Mouse (Mus musculus): Measurements from ENCODE around the gene Stra6. TPM values are rescaled to one million over a fixed set of nuclear protein-coding genes. Genes with fewer than 3 reads are reported as not detected.

Stra6 gene
- polyA plus RNA-seq (2012; rRNA removed) = 0.65 and 0.68 TPM in 2 replicates

DNA sequence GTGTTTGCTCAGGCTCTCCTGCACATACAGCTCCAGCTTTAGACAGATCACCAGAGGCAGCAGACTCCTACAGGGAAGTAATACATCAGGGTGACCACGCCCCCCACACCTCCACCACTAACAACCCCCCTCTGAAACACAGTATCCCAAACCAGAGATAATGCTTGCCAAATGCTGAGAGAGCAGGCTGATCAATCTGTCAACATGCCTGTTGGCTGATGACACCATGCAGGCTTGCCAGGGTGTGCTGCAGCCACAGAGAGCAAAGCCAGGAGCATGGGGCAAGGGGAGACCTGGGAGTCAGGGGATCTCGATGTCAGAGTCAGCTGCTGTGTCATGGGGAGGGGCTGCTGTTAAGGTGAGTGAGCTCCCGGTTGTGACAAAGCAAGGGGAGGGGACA lies at the start of gene Stra6:
TSS of gene Stra6 (plus strand) at position 258 of the 400 bp plus-strand sequence.
- 8% methylated on average over 3 of the region's 3 CpGs for WGBS
- no peak for TF ChIP-seq POLR2A (IDR thresholded peaks at IDR 0.05; ENCODE audit: borderline replicate concordance, extremely low read depth, low read depth, low read length)
- TF ChIP-seq CTCF (IDR thresholded peaks at IDR 0.05; ENCODE audit: insufficient read depth, low read length) = no peak
- no peaks in the 10 kb centered on the region for H3K4me1 ChIP-seq (ENCODE audit: control insufficient read depth, insufficient read depth, low read length)
- no peak within 1 kb of the TSS for H3K4me3 ChIP-seq (replicated peaks; ENCODE audit: extremely low read depth, low read depth, low read length)
- DNase-seq = no peak

DNA sequence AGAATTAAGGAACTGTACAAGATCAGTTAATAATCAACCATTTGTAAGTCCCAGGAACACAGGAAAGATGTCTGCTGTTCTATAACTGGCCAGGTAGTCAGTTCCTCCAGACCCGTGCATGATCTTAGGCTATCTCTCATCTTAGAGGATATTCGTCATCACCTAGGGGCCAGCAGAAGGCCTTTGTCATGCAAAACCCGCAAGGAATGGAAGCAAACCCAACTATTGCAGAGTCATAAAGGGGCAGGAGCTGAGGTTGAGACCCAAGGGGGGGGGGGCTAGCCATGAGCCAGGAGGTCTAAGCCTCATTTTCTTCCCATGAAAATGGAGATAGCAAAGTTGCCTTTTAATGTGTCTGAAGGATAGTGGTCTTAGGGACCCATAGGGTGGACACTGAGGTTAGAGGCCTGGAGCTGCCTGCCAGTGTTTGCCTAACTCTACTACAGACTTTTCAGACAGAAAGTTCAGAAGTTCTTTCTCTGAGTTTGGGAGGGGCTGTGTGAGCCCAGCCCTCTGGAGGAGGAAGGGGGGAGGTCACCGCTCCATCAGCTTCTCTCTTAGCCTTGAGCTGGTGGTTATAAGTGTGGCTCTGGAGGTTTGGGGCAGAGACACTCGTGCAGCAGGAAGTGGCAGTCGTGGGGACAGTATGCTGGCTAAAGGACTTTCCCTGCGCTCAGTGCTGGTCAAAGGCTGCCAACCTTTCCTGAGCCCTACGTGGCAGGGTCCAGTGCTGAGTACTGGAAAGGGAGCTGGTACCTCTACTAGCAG lies 49.0 kb upstream of the Stra6 start:
- 46% methylated on average over 8 of the region's 8 CpGs for WGBS
- no peaks in the 10 kb centered on the region for H3K4me1 ChIP-seq (ENCODE audit: control insufficient read depth, insufficient read depth, low read length)
- H3K4me3 ChIP-seq (replicated peaks; ENCODE audit: extremely low read depth, low read depth, low read length) = no peak overlapping the region
- TF ChIP-seq POLR2A (IDR thresholded peaks at IDR 0.05; ENCODE audit: borderline replicate concordance, extremely low read depth, low read depth, low read length) (no peak), CTCF (IDR thresholded peaks at IDR 0.05; ENCODE audit: insufficient read depth, low read length) (no peak)
- no peak for DNase-seq

DNA sequence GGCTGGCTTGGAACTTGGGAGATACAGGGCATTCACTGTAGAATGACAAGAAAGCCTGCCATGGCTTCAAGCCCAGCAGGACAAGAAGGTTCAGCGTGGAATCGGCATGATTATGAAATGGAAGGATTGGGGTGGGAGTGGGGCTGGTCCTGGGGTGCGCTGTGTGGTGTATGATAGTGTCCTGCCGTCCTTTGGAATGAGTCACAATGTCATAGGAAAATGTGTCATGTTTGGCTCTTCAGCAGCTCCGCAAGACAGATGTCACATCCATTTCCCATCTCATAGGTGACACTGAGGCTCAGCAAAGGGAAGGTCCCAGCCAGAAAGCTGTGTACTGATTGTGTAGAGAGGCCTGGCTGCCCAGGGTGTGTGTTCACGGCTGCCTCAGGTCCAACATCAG lies 47.7 kb upstream of the Stra6 start:
- DNase-seq = no peak
- Histone ChIP-seq H3K4me3 (replicated peaks; ENCODE audit: extremely low read depth, low read depth, low read length) (no peak overlapping the region), H3K4me1 (ENCODE audit: control insufficient read depth, insufficient read depth, low read length) (no peaks in the 10 kb centered on the region)
- TF ChIP-seq CTCF (IDR thresholded peaks at IDR 0.05; ENCODE audit: insufficient read depth, low read length) (no peak), POLR2A (IDR thresholded peaks at IDR 0.05; ENCODE audit: borderline replicate concordance, extremely low read depth, low read depth, low read length) (no peak)
- 82% methylated on average over 6 of the region's 6 CpGs for WGBS

DNA sequence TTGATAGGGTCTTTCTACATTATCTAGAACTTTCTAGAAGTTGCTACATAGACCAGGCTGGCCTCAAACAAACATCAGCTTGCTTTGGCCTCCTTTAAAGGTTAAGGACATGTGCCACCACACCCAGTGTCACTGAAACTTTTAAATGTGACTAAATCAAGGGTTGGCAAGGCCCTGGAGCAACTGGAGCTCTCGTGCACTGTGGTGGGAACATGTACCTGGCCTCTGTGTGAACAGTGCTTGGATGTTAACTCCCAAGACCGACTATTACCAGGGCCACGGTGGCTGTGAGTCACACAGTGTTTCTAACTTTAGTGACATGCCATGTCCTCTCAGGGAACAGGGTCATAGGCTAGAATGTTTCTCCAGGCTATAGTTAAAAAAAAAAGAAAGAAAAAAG lies 46.6 kb upstream of the Stra6 start:
- DNase-seq = no peak
- H3K4me3 ChIP-seq (replicated peaks; ENCODE audit: extremely low read depth, low read depth, low read length) = no peak overlapping the region
- 63% methylated on average over 3 of the region's 3 CpGs for WGBS
- no peaks in the 10 kb centered on the region for H3K4me1 ChIP-seq (ENCODE audit: control insufficient read depth, insufficient read depth, low read length)
- TF ChIP-seq CTCF (IDR thresholded peaks at IDR 0.05; ENCODE audit: insufficient read depth, low read length) (no peak), POLR2A (IDR thresholded peaks at IDR 0.05; ENCODE audit: borderline replicate concordance, extremely low read depth, low read depth, low read length) (no peak)

DNA sequence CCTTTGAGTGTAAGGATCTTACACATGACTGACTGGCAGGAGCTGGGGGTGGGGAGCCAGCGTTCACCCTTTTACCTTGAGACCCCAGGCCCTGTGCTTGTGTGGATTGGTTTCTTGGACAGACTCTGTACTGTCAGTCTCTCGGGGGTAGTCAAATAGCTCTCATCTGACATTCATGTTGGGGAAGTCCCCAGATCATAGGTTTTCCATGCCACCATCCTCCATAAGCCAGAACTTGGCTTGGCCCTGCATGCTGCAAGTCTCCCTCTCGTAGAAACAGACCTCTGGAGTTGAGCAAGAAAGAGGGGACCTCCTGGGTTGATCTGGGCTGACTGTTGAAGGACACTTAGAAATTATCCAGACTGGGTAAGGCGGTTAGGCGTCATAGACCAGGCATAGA lies 45.2 kb upstream of the Stra6 start:
- 73% methylated on average over 5 of the region's 5 CpGs for WGBS
- no peak for DNase-seq
- TF ChIP-seq CTCF (IDR thresholded peaks at IDR 0.05; ENCODE audit: insufficient read depth, low read length) = no peak
- TF ChIP-seq POLR2A (IDR thresholded peaks at IDR 0.05; ENCODE audit: borderline replicate concordance, extremely low read depth, low read depth, low read length) = no peak
- H3K4me3 ChIP-seq (replicated peaks; ENCODE audit: extremely low read depth, low read depth, low read length) = no peak overlapping the region
- no peaks in the 10 kb centered on the region for H3K4me1 ChIP-seq (ENCODE audit: control insufficient read depth, insufficient read depth, low read length)

DNA sequence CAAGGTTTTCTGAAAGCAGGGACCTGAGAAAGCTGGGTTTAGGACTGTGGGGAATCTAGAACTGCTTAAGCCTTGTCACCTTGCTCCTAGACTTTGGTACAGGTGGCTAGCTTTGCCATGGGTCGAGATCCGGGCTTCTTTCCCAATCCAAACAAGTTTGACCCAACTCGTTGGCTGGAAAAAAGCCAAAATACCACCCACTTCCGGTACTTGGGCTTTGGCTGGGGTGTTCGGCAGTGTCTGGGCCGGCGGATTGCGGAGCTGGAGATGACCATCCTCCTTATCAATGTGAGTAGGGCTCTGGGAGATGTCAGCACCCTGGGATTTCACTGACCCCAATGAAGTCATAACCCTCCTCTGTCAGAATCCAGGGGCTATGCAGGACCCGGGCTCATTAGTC lies 37.6 kb upstream of the Stra6 start:
- 52% methylated on average over 9 of the region's 9 CpGs for WGBS

DNA sequence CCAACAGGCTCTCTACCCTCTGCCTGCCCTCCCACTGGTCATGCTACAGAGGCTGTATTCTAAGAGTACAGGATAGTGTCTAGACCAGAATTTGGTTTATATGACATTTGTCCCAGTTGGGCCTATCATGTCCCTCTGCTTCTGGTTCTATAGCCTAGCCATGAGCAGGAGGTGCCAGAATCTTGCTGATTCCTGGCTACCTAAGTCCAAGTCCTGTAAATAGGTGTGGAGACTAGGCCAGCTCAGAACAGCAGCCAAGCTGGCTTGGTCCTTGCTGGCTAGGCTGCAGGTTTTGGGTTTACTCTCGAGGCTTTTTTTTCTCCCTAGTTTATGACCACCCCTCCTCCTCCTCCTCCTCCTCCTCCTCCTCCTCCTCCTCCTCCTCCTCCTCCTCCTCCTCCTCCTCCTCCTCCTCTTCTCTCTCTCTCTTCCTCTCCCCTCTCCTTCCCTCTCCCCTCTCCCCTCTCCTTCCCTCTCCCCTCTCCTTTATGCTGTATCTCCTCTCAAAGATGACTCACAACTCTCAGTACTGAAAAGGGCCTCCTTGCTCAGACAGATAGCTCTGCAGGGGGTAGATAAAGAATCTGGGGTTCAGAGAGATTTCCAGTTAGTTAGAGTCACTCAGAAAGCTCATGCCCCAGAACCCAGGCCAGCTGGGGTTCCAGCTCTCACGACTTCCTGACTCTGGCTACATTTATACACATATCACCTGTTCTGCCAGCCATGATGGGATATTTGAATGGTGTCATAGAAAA lies 36.0 kb upstream of the Stra6 start:
- 26% methylated on average over 2 of the region's 2 CpGs for WGBS
- TF ChIP-seq CTCF (IDR thresholded peaks at IDR 0.05; ENCODE audit: insufficient read depth, low read length) (no peak), POLR2A (IDR thresholded peaks at IDR 0.05; ENCODE audit: borderline replicate concordance, extremely low read depth, low read depth, low read length) (no peak)
- Histone ChIP-seq H3K4me3 (replicated peaks; ENCODE audit: extremely low read depth, low read depth, low read length) (no peak overlapping the region), H3K4me1 (ENCODE audit: control insufficient read depth, insufficient read depth, low read length) (no peaks in the 10 kb centered on the region)
- no peak for DNase-seq

More for the DNA sequence above, 37.6 kb upstream of the Stra6 start:
- TF ChIP-seq CTCF (IDR thresholded peaks at IDR 0.05; ENCODE audit: insufficient read depth, low read length) (no peak), POLR2A (IDR thresholded peaks at IDR 0.05; ENCODE audit: borderline replicate concordance, extremely low read depth, low read depth, low read length) (no peak)
- Histone ChIP-seq H3K4me1 (ENCODE audit: control insufficient read depth, insufficient read depth, low read length) (no peaks in the 10 kb centered on the region), H3K4me3 (replicated peaks; ENCODE audit: extremely low read depth, low read depth, low read length) (no peak overlapping the region)
- DNase-seq = no peak

DNA sequence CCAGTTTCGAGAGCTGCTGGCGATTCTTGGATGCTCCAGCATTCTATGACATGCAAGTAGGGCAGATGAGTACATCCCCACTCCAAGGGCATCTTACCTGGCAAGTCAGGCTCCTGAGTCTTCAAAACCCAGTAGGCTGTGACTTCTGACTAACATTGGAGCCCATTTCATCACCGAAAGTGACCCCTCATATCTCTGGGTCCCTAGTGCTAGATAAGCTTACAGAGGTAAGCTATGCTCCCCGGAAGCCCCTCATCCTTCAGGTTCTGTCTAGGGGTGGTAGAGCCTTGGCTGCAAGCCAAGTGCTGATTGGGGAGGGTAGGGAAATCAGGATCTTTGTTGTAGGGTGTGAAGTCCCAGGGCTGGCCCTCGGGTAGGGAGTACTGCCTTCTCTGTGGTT lies 34.7 kb upstream of the Stra6 start:
- 59% methylated on average over 5 of the region's 5 CpGs for WGBS
- no peak for DNase-seq
- H3K4me1 ChIP-seq (ENCODE audit: control insufficient read depth, insufficient read depth, low read length) = no peaks in the 10 kb centered on the region
- TF ChIP-seq CTCF (IDR thresholded peaks at IDR 0.05; ENCODE audit: insufficient read depth, low read length) = no peak
- TF ChIP-seq POLR2A (IDR thresholded peaks at IDR 0.05; ENCODE audit: borderline replicate concordance, extremely low read depth, low read depth, low read length) = no peak
- H3K4me3 ChIP-seq (replicated peaks; ENCODE audit: extremely low read depth, low read depth, low read length) = no peak overlapping the region

DNA sequence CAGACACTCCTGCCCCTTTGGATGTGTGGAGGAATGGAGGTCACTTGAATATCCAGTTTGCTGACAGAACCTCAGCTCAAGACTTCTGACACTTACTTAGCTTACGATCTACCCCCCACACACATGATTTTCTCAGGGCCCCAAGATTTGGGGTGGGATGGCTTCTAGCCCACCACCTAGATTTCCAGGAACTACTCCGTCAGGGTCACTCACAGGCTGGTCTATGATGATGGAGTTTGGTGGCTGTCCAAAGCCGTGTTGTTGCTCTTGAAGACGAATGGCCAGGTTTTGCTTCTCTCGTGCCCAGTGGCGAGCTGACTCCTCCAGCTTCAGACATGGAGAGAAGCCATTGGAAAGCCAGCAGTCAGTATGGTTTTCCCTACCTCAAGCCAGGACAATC lies 34.0 kb upstream of the Stra6 start:
- TF ChIP-seq CTCF (IDR thresholded peaks at IDR 0.05; ENCODE audit: insufficient read depth, low read length) (no peak), POLR2A (IDR thresholded peaks at IDR 0.05; ENCODE audit: borderline replicate concordance, extremely low read depth, low read depth, low read length) (no peak)
- WGBS = 77% methylated on average over 6 of the region's 6 CpGs
- Histone ChIP-seq H3K4me3 (replicated peaks; ENCODE audit: extremely low read depth, low read depth, low read length) (no peak overlapping the region), H3K4me1 (ENCODE audit: control insufficient read depth, insufficient read depth, low read length) (no peaks in the 10 kb centered on the region)
- no peak for DNase-seq

DNA sequence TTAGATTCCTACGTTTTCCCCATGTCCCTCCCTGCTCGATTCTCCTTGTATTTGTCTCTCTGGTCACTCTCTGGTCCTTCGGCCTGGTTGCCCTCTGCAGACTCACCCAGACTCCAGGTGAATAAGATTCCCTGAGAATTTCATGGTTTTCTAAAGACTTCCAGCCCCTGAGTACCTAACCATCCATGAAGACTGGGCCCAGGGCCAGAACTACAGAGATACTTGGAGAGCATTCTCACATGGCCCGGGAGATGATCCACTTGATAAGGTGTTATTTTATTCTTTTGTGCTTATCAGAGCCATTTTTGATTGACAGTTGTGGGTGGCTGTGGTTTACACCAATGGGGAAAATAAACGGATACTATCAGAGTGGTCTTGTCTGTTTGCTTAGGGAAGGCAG lies 31.7 kb upstream of the Stra6 start:
- DNase-seq = no peak
- no peaks in the 10 kb centered on the region for H3K4me1 ChIP-seq (ENCODE audit: control insufficient read depth, insufficient read depth, low read length)
- H3K4me3 ChIP-seq (replicated peaks; ENCODE audit: extremely low read depth, low read depth, low read length) = no peak overlapping the region
- 55% methylated on average over 5 of the region's 5 CpGs for WGBS
- TF ChIP-seq CTCF (IDR thresholded peaks at IDR 0.05; ENCODE audit: insufficient read depth, low read length) = no peak
- TF ChIP-seq POLR2A (IDR thresholded peaks at IDR 0.05; ENCODE audit: borderline replicate concordance, extremely low read depth, low read depth, low read length) = no peak
